Mouse (Mus musculus) lung, adult 18-20 months (tissue): ENCODE results near the gene Dram1.
A peak's percentile ranks its signal among the peaks of the same experiment; 100 is the strongest.
"Not testable (repeated sequence)": the region's sequence is repeated elsewhere in the genome, so short reads cannot be mapped to it uniquely, and the experiment has no call there.

Experiments
- DNase-seq, 2 experiments: peaks; one replicate each; pipeline ENCODE4 v3.0.0; 2022; ENCODE audit warnings: mixed read lengths in 2 of 2

Dram1 gene

DNA sequence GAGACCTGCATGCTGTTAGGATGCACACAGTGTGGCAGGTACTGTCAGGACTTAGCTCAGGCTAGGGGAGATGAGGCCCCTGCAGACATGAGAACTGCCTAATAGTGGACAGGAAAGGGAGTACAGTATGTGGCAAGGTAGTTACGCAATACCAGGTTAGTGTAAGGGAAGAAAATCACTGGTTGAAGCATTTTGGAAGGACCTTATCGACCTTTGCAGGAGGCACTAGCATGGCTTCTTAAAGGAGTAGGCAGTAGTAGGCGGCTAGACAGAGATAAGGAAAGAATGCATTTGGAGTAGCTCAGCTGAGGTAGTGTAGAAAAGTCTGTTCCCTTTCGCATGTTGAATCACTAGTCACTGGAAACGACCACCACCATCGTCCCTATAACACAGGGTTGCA, 6.9 kb upstream of the Dram1 start:
- DNase-seq, result peak in 1 of 2 experiments; percentile 42

- no peak for DNase-seq
Observed at GRCm38 (mm10) chr10:88385290-88385689, 6.4 kb upstream of the Dram1 start.

DNA sequence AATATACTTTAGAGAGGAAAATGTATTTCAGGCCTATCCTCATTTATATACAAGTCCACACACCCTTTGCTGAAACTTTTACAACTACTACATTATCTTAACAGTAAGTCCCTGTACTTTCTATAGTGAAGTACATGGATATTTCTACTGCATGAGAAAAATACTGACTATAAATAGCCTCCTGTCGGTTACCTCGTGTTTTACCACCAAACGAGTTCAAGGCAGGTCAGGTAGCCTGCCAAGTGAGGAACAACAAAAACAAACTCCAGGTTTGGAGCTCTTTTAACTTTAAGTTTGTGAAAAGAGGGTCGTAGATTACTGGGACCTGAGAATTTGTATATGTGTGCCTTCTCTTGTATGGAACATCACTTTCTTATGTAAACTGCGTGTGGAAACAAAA, 5.2 kb upstream of the Dram1 start:
- no peak for DNase-seq

- peak; percentile 46 to 56 for DNase-seq
Observed at GRCm38 (mm10) chr10:88383479-88383878, 4.6 kb upstream of the Dram1 start.

GRCm38 (mm10) chr10:88382009-88382408, 3.1 kb upstream of the Dram1 start:
- DNase-seq, result no peak

DNA sequence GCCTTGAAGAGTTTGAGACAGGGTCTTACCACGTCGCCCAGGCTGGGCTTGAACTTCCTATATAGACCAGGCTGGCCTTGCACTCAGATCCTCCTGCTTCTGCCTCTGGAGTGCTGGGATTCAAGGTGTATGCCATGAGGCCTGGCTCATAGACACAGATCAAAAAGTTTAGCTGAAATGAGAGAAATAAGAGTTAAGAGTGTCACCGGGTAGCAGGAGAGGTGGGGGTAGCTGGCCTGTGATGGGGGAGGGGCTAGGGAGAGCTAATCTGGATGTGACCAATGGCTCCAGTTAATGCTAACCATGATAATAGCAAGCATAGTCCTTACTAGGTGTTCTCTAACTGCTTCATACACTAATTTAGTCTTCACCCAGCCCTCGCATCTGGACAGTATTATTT, 2.4 kb upstream of the Dram1 start:
- no peak for DNase-seq

DNA sequence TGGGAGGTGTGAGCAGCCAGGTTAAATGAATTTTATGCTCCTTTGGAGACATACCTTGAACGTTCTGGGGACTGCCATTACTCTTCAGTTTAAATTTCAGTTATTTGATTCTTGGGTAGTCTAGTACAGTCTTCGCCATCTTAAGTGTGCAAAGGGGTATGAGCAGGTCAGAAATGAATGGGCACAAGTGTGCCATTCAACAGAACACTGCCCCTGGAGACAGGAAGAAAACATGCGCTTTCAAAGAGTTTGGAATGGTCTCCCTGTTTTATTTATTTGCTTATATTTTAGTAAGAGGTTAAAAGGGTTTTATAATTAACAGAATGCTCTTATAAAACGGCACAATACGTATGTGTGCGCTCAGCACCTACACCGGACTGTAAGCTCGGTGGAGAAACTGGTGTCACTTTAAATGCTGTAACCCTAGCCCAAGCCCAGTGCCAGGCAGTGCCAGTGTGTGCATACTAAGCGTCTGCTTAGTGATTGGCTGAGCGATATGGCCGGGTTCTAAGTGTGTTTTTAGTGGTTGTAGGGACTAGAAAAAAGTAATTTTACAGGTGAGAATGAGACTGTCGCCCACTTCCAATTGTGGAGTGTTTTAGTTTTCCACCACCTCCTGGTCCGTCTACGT, 1.7 kb upstream of the Dram1 start:
- no peak for DNase-seq

DNA sequence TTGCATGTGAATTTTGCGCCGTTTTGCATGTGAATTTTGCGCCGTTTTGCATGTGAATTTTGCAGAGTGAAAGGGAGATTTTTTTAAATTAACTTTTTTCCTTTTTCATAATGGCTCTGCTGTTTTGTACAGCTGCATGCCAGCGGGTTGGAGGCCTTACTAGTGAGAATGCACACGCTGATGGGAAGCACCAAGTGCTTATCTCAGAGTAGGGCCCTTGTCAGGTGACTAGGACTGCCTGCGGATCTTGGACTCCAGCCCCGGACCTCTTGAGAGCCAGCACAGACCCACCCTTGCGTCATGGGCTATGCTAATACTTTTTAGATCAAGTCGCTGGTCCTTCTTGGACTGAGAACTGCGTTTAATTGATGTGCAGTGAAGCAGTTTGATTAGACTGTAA, 1.1 kb upstream of the Dram1 start:
- DNase-seq, result peak; percentile 87 to 90

GRCm38 (mm10) chr10:88377666-88378065, 1.2 kb downstream of the Dram1 start:
- no peak for DNase-seq

DNA sequence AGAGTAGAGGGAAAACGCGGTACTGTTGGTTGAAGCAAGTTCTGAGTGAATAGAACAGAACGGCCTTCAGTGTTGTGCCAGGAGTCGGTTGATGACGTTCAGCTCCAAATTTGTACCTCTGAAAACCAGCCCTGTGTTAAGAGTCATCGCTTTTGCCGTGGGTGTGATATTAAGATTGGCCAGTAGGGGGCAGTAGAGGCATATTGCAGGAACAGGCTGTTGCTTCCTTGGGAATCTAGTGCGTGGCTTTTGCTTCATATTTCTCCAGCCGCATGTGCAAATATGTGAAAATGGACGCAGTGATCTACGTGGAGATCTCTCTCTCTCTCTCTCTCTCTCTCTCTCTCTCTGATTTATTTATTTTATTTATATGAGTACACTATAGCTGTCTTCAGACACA, 2.1 kb downstream of the Dram1 start:
- peak; percentile 86 to 91 for DNase-seq

GRCm38 (mm10) chr10:88374984-88375383, 3.9 kb downstream of the Dram1 start:
- no peak for DNase-seq

DNA sequence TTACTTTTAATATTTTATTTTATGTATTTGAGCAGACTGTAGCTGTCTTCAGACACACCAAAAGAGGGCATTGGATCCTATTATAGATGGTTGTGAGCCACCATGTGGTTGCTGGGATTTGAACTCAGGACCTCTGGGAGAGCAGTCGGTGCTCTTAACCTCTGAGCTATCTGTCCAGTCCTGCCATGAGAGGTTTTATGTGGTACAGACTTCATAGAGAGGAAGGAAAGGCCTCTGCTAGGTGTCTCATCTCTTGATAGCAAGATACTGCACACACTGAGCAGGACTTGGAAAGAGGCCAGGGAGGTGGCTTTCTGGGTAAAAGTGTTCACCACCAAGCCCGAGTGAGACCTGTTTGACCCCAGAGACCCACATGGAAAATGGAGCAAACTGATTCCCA, 5.9 kb downstream of the Dram1 start:
- not testable (repeated sequence) for DNase-seq

GRCm38 (mm10) chr10:88372436-88372835, 6.4 kb downstream of the Dram1 start:
- DNase-seq, result no peak

GRCm38 (mm10) chr10:88371793-88372192, 7.1 kb downstream of the Dram1 start:
- DNase-seq, result no peak

DNA sequence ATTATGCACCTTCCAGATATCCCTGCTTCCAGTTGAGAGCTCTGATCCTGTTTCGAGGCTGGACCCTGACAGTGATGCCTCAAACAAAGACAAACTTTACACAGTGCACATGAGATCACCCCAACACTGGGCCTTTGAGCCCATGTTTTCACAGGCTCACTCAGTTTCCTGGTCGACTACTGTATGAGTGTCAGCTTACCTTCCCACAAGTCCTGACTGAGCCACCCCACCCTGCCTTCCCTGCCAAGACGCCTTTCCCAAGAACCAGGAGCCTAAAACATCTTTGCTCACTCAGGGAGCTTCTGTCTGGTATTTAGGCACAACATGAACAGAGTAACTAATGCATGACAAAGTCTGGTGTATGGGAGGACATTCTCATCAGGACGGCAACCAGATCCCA, 9.6 kb downstream of the Dram1 start:
- no peak for DNase-seq

DNA sequence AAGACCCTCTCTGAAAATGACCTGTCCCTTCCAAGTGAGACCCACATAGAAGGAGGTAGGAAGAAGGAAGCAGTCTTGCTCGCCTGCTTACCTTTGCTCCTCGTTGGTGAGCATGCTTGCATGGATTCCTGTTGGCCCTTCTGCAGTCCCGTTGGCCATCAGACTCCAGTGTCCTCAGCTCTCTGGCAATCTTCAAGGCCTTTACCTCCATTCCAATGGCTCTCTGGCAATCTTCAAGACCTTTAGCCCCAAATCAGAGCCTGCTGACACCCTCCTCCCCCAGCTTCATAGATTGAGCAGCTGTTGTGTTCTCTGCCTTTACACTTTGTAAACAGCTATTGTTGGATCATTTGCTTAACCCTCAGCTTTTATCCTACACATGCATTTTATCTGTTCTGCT, 14.7 kb downstream of the Dram1 start:
- DNase-seq, result no peak

GRCm38 (mm10) chr10:88362218-88362617, 16.7 kb downstream of the Dram1 start:
- no peak for DNase-seq

DNA sequence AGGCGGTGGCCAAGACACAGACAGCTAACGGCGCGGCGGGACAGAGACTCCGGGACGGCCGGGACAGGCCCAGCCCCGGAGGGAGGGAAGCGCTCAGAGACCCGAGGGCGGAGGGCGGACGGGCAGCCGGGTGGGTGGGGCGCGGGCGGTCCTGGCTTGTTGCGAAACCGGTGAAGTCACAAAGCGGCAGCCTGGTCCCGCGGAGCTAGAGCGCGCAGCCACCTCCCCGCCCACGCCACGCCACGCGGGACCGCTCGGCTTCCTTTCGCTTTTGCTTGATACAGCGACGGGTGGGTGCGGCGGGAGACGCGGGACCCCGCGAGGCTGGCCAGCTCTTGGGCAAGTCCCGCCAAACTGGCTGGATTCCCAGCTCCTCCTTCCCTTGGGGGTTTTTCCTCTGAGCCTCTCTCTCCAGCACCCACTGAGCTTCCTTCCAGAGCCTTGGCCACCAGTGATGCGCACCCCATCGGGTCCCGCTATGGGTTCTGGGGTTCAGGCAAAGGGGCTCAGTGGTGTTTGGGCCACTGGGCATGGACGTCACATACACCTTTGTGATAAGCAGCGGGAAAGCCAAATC, 21.8 kb downstream of the Dram1 start:
- DNase-seq, result peak; percentile 84 to 88

DNA sequence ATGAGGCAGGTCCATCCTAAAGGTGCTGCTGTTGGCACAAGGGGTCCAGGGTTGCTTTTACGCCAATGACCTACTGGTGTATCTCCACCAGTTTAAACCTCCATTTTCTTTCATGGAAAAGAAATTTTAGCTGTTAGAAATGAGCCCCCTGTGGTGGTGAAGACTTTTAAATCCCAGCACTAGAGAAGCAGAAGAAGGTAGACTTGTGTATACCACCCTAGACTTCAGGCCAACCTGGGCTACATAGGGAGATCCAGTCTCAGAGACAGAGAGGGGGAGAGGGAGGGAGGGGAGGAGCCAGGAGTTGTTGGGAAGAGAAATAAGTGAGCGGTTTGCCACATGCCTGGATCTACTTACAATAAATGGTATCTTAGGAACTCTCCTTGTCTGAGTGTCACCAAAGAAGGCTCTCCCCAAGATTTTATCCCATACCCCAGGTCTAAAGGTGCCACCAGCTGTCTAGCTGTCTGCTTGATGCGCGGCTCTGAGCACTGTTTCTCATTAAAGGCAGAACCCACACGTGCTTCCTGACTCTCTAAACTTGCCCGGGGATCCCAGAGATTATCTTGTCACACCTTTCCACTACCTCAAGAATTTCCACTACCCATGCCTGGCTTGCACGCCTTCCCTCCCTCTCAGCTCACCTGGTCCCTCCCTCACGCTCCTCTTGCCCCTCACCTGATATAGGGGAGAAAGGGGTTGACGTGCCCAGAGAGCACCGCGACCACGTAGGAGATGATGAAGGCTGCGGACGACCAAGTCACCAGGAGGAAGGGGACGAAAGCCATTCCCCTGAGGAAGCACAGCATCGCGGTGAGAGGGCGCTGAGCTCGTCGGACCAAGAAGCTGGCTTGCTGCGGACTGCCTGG, 22.5 kb downstream of the Dram1 start:
- DNase-seq, result no peak

GRCm38 (mm10) chr10:88354599-88354998, 24.3 kb downstream of the Dram1 start:
- DNase-seq, result no peak

- DNase-seq, result peak in 1 of 2 experiments; percentile 54
Observed at GRCm38 (mm10) chr10:88352549-88352948, 26.3 kb downstream of the Dram1 start.

- DNase-seq, result no peak
Observed at GRCm38 (mm10) chr10:88351411-88352103, 27.3 kb downstream of the Dram1 start.

GRCm38 (mm10) chr10:88350687-88351086, 28.2 kb downstream of the Dram1 start:
- DNase-seq, result peak; percentile 71 to 73
